In genomic region chr17:44188042-44188768, GRCm38 (mm10) we compare ENCODE assay signal across 9 mouse cellular contexts. TPM values are rescaled to one million over a fixed set of nuclear protein-coding genes. Genes with fewer than 3 reads are reported as not detected.
A peak's percentile ranks its signal among the peaks of the same experiment; 100 is the strongest.
DNase-seq lines count a peak whose midpoint lies in the region; ATAC-seq and TF ChIP-seq lines count a peak whose summit lies in the region.
"Had no signal": no experiment of that assay in that cellular context is flagged by ENCODE, and none has a peak within 500 bp of the region (broad histone marks: within the 10 kb centered on the region; RNA-seq: fewer than 3 reads in every experiment).

Clic5 (plus strand) TSS chr17:44188584.

- H3K9ac ChIP-seq in hindbrain, embryonic 16.5 days (ENCODE audit: low read depth, low read length), result peak within 1 kb of the TSS; percentile 52
- no peak within 1 kb of the TSS for H3K9ac ChIP-seq in liver, embryonic 11.5 days (ENCODE audit: low read depth, low read length)
- H3K9ac ChIP-seq in midbrain, postnatal 0 days (replicated peaks; ENCODE audit: low read length, poor library complexity, severe bottlenecking), result peak within 1 kb of the TSS; percentile 44

- peak; percentile 15 to 16 for DNase-seq in cerebellum, postnatal 14 days
- DNase-seq in cerebellum, postnatal 36 days, result no peak
- DNase-seq in adrenal gland, postnatal 25 days, result peak; percentile 61
- DNase-seq in gastrocnemius, postnatal 10 days, result peak; percentile 66
- DNase-seq in liver, embryonic 11.5 days (ENCODE audit: low spot score), result peak; percentile 51
- DNase-seq in midbrain, postnatal 0 days (ENCODE audit: low spot score), result peak; percentile 47
- DNase-seq in adipocyte (ENCODE audit: low spot score), result no peak

- peak within 1 kb of the TSS; percentile 47 for H3K4me3 ChIP-seq in hindbrain, embryonic 16.5 days (ENCODE audit: low read length)
- peak within 1 kb of the TSS; percentile 52 for H3K4me3 ChIP-seq in liver, embryonic 11.5 days (ENCODE audit: low read depth, low read length)
- H3K4me3 ChIP-seq in midbrain, postnatal 0 days (ENCODE audit: low read depth, low read length), result peak within 1 kb of the TSS; percentile 43

- peaks cover 14% of the 10 kb centered on the region for H3K4me1 ChIP-seq in hindbrain, embryonic 16.5 days (ENCODE audit: control insufficient read depth, insufficient read depth, low read depth, low read length)
- no peaks in the 10 kb centered on the region; the same call in 1 of the 2 replicates for H3K4me1 ChIP-seq in liver, embryonic 11.5 days (replicated peaks; ENCODE audit: control insufficient read depth, insufficient read depth, low read length)
- no peaks in the 10 kb centered on the region for H3K4me1 ChIP-seq in midbrain, postnatal 0 days (ENCODE audit: insufficient read depth, low read length)

- H3K9me3 ChIP-seq in hindbrain, embryonic 16.5 days (ENCODE audit: control insufficient read depth, low read length), result no peaks in the 10 kb centered on the region
- no peaks in the 10 kb centered on the region for H3K9me3 ChIP-seq in liver, embryonic 11.5 days (ENCODE audit: control insufficient read depth, low read length)
- no peaks in the 10 kb centered on the region for H3K9me3 ChIP-seq in midbrain, postnatal 0 days (ENCODE audit: low read length)

- ATAC-seq in hindbrain, embryonic 16.5 days, result peak; percentile 63; the same call in 1 of the 2 replicates
- peak; percentile 58 for ATAC-seq in liver, embryonic 11.5 days (replicated peaks; ENCODE audit: low FRiP score)
- ATAC-seq in midbrain, postnatal 0 days (ENCODE audit: low FRiP score), result 0 out of 2 replicates have a peak, but pooled peaks have one; percentile 34

- TF ChIP-seq CTCF in midbrain, postnatal 0 days (IDR thresholded peaks at IDR 0.05), result peak; percentile 47

- no peak within 1 kb of the TSS for H3K27ac ChIP-seq in hindbrain, embryonic 16.5 days (ENCODE audit: low read depth, low read length)
- no peak within 1 kb of the TSS for H3K27ac ChIP-seq in liver, embryonic 11.5 days (ENCODE audit: low read depth, low read length)
- no peak within 1 kb of the TSS for H3K27ac ChIP-seq in midbrain, postnatal 0 days (ENCODE audit: low read depth, low read length)

- H3K4me2 ChIP-seq in hindbrain, embryonic 16.5 days (ENCODE audit: low read length), result peak within 1 kb of the TSS; percentile 98
- H3K4me2 ChIP-seq in liver, embryonic 11.5 days, result peak within 1 kb of the TSS; percentile 94
- peak within 1 kb of the TSS; percentile 95 for H3K4me2 ChIP-seq in midbrain, postnatal 0 days (ENCODE audit: low read depth, low read length, poor library complexity, severe bottlenecking)

- no peaks in the 10 kb centered on the region for H3K36me3 ChIP-seq in hindbrain, embryonic 16.5 days (ENCODE audit: control insufficient read depth, insufficient read depth, low read length)
- no peaks in the 10 kb centered on the region for H3K36me3 ChIP-seq in liver, embryonic 11.5 days (ENCODE audit: control insufficient read depth, insufficient read depth, low read length)
- H3K36me3 ChIP-seq in midbrain, postnatal 0 days (ENCODE audit: insufficient read depth, low read length), result no peaks in the 10 kb centered on the region
- H3K36me3 ChIP-seq: G1E had no signal

- 3% methylated on average over 24 of the region's 24 CpGs for WGBS in hindbrain, embryonic 16.5 days
- 4% methylated on average over 24 of the region's 24 CpGs for WGBS in liver, embryonic 11.5 days
- 4% methylated on average over 24 of the region's 24 CpGs for WGBS in midbrain, postnatal 0 days

- no peaks in the 10 kb centered on the region; the same call in 1 of the 2 replicates for H3K27me3 ChIP-seq in hindbrain, embryonic 16.5 days (replicated peaks; ENCODE audit: control insufficient read depth, insufficient read depth, low read length)
- H3K27me3 ChIP-seq in liver, embryonic 11.5 days (replicated peaks; ENCODE audit: control insufficient read depth, insufficient read depth, low read length), result peaks cover 23% of the 10 kb centered on the region
- peaks cover 11% of the 10 kb centered on the region for H3K27me3 ChIP-seq in midbrain, postnatal 0 days (ENCODE audit: insufficient read depth, low read length)

RNA-seq across cellular contexts. Expression of gene Clic5, which starts in this region (rescaled TPM):
- 13.4 and 14.4 TPM in 2 replicates for total RNA-seq in adrenal gland, postnatal 25 days (2021)
- total RNA-seq in gastrocnemius, postnatal 10 days (2021), result 10 to 100 TPM; 76.5 TPM
- 0.43 and 0.52 TPM in 2 replicates for polyA plus RNA-seq in hindbrain, embryonic 16.5 days (2015; fragmentation: Nextera tagmentation; extraction: Ambion mirVana)
- polyA plus RNA-seq in liver, embryonic 11.5 days (2014; fragmentation: Nextera tagmentation; extraction: Ambion mirVana), result 0.64 and 0.75 TPM in 2 replicates
- total RNA-seq in midbrain, postnatal 0 days (2014; rRNA removed), result 0.85 and 1.4 TPM in 2 replicates
- polyA plus RNA-seq in midbrain, postnatal 0 days (2015; fragmentation: Nextera tagmentation; extraction: Ambion mirVana), result 0.31 and 0.34 TPM in 2 replicates
- polyA plus RNA-seq: G1E had no signal

Comparison
In these comparisons a context has a peak if more than half of its experiments do, and no peak if none do; other contexts are left out.
1. DNase-seq: peak in cerebellum, postnatal 14 days (2 of 2), adrenal gland, postnatal 25 days (single experiment), gastrocnemius, postnatal 10 days (single experiment) and midbrain, postnatal 0 days (single experiment); none in cerebellum, postnatal 36 days (0 of 2) and adipocyte (single experiment).
2. Peak in ATAC-seq, H3K4me3 ChIP-seq, H3K9ac ChIP-seq and H3K4me2 ChIP-seq in hindbrain, embryonic 16.5 days; RNA of the gene not detected or under 1 TPM.
3. Peak in DNase-seq, ATAC-seq, H3K4me3 ChIP-seq and H3K4me2 ChIP-seq in liver, embryonic 11.5 days; RNA of the gene not detected or under 1 TPM.
4. Peak in every context shown above with its lines, with median percentiles within 50 percentile points of each other: ATAC-seq, H3K4me2 ChIP-seq and H3K4me3 ChIP-seq.